10 mouse cellular contexts compared by ENCODE assay signal in the genomic region with DNA sequence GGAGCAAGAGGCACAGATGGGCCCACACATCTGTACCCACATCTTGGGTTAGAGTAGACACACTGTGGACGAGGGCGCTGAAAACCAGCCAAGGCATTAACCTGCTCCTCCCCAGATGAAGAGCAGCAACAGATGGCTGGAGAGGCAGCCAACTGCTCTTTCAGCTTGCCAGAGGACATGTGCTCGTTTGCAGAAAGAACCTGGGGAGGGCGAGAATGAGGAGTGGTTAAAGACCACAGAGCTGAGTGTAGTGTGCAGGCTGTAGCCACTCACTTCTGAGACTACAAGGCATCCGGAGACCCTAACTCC.
DNase-seq lines count a peak whose midpoint lies in the region; ATAC-seq and TF ChIP-seq lines count a peak whose summit lies in the region.
"Had no signal": no experiment of that assay in that cellular context is flagged by ENCODE, and none has a peak within 500 bp of the region (broad histone marks: within the 10 kb centered on the region; RNA-seq: fewer than 3 reads in every experiment).

No protein-coding gene starts in this region.

- no peak for TF ChIP-seq CTCF in gastrocnemius, adult 2 months (IDR thresholded peaks at IDR 0.05)

- H3K4me1 ChIP-seq in ES-E14 (ENCODE audit: control insufficient read depth in 2 of 2, insufficient read depth in 2 of 2, low read length in 2 of 2, poor library complexity in 1 of 2), result peaks cover 3 to 15% of the 10 kb centered on the region in 2 experiments
- peaks cover 22% of the 10 kb centered on the region for H3K4me1 ChIP-seq in forebrain, embryonic 12.5 days

- H3K27me3 ChIP-seq in forebrain, embryonic 12.5 days, result peaks cover 26% of the 10 kb centered on the region; the same call in 1 of the 2 replicates

- ATAC-seq in forebrain, embryonic 12.5 days (ENCODE audit: low FRiP score), result peak; percentile 27; the same call in 1 of the 2 replicates
- no peak for ATAC-seq in CD4-positive, CD25-positive, alpha-beta regulatory T cell, adult 4 months
- ATAC-seq: lung, postnatal 0 days had no signal

- no peak overlapping the region for H3K4me2 ChIP-seq in forebrain, embryonic 12.5 days

- intact Hi-C loops in gastrocnemius, adult 2 months (cut with DNase I), result no loop called here

- no peaks in the 10 kb centered on the region for H3K36me3 ChIP-seq in ES-E14 (ENCODE audit: control insufficient read depth, insufficient read depth, low read length, poor library complexity, severe bottlenecking)
- H3K36me3 ChIP-seq in forebrain, embryonic 12.5 days (replicated peaks), result peaks cover 3% of the 10 kb centered on the region; the same call in 1 of the 2 replicates

- 0 out of 2 replicates have a peak overlapping the region, but pooled peaks have one; percentile 4 for H3K9ac ChIP-seq in ES-E14 (ENCODE audit: insufficient read depth, low read depth, low read length, poor library complexity, severe bottlenecking)
- H3K9ac ChIP-seq in forebrain, embryonic 12.5 days, result no peak overlapping the region

- H3K4me3 ChIP-seq in gastrocnemius, adult 2 months, result no peak overlapping the region
- 0 out of 4 replicates have a peak overlapping the region, but pooled peaks of 1 of the 2 experiments have one; percentile 9 for H3K4me3 ChIP-seq in ES-E14 (ENCODE audit: insufficient read depth in 1 of 2, low read depth in 1 of 2, low read length in 2 of 2, poor library complexity in 1 of 2, severe bottlenecking in 1 of 2)
- no peak overlapping the region for H3K4me3 ChIP-seq in forebrain, embryonic 12.5 days (replicated peaks)

- no peak overlapping the region for H3K27ac ChIP-seq in gastrocnemius, adult 2 months
- H3K27ac ChIP-seq in ES-E14 (ENCODE audit: insufficient read depth, low read depth, low read length, poor library complexity, severe bottlenecking), result peak overlapping the region; percentile 77; the same call in 1 of the 2 replicates
- peak overlapping the region; percentile 32 for H3K27ac ChIP-seq in forebrain, embryonic 12.5 days

- WGBS in forebrain, embryonic 12.5 days, result 73% methylated on average over 5 of the region's 5 CpGs

- H3K9me3 ChIP-seq in ES-E14 (ENCODE audit: control insufficient read depth, insufficient read depth, low read depth, low read length), result no peaks in the 10 kb centered on the region
- no peaks in the 10 kb centered on the region for H3K9me3 ChIP-seq in forebrain, embryonic 12.5 days

- in situ Hi-C loops in ES-E14 (cut with MboI; ENCODE audit: low sequenced_read_pairs in 2 of 2, unreplicated experiment in 2 of 2), result no loop called here

- DNase-seq in gastrocnemius, adult 2 months, result peak; percentile 51
- no peak for DNase-seq in gastrocnemius, postnatal 25 days
- DNase-seq in ES-E14 (ENCODE audit: low read depth, low spot score), result no peak
- peak; percentile 79 for DNase-seq in layer of hippocampus, adult 9-11 months
- no peak for DNase-seq in adipocyte (ENCODE audit: low spot score)
- DNase-seq in thymus, postnatal 0 days (ENCODE audit: low spot score), result no peak
- DNase-seq: heart, postnatal 36 days had no signal

TF ChIP-seq in ES-E14, 5 proteins besides CTCF, POLR2A, EP300 and RAD21:
- no peak for TF ChIP-seq ZNF384 (IDR thresholded peaks at IDR 0.05; ENCODE audit: low read depth, low read length)
- no peak for TF ChIP-seq CHD2 (IDR thresholded peaks at IDR 0.05; ENCODE audit: low read depth, low read length)
- no peak for TF ChIP-seq HCFC1 (IDR thresholded peaks at IDR 0.05; ENCODE audit: borderline replicate concordance, insufficient read depth, low read length)
- TF ChIP-seq ZC3H11A (IDR thresholded peaks at IDR 0.05; ENCODE audit: borderline replicate concordance, low read depth, low read length), result no peak
- TF ChIP-seq MAFK (IDR thresholded peaks at IDR 0.05; ENCODE audit: insufficient read depth, low read depth, low read length), result no peak

Comparison
In these comparisons a context has a peak if more than half of its experiments do, and no peak if none do; other contexts are left out.
1. DNase-seq: peak in gastrocnemius, adult 2 months (single experiment) and layer of hippocampus, adult 9-11 months (single experiment); none in gastrocnemius, postnatal 25 days (single experiment), ES-E14 (single experiment), adipocyte (single experiment) and thymus, postnatal 0 days (single experiment).